Mouse (Mus musculus): Measurements from ENCODE around the gene Bpgm.

DNA sequence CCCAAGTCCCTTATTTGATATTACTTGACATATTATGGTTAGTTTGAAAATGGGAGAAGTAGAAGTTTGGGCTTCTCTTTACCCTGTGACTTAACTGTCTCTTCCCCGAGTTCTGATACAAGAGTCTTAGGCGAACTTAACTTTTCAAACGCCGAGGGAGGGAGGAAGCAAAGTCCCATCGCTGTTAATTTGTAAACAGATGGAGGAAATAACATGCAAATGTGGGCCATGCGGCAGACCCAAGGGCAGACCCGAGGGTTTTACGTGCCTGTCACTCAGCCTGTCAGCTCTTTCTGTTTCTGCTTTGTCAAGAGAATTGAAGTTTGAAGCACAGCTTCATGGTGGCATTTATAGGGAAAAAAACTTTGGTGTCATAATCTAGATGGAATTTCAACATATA is 3.5 kb downstream of the Bpgm start:
- no peak for TF ChIP-seq CTCF (IDR thresholded peaks at IDR 0.05; ENCODE audit: control insufficient read depth, insufficient read depth, insufficient replicate concordance, low read depth, low read length)
- TF ChIP-seq POLR2A (IDR thresholded peaks at IDR 0.05; ENCODE audit: control insufficient read depth, low read depth, low read length): no peak

All from testis, adult 2 months (tissue).